Mouse (Mus musculus) cortical plate, adult 2 months (tissue): ENCODE measurements around the gene Spata31d1b.
"Not testable (repeated sequence)": the region's sequence is repeated elsewhere in the genome, so short reads cannot be mapped to it uniquely, and the experiment has no call there.

ENCODE experiments used
- CTCF ChIP-seq: fragments of 200-500 bp; IDR thresholded peaks from 2 replicates; pipeline ENCODE4 v1.5.1; 2011; ENCODE audit warnings: mild to moderate bottlenecking, control low read depth, low read length; ENCODE audit not compliant: insufficient read depth; ENCODE audit errors: extremely low read depth
- POLR2A ChIP-seq: fragments of 200-500 bp; IDR thresholded peaks from 2 replicates; pipeline ENCODE4 v1.6.1; 2011; ENCODE audit warnings: mild to moderate bottlenecking, low read length, control low read depth; ENCODE audit not compliant: insufficient read depth; ENCODE audit errors: extremely low read depth

- not testable (repeated sequence) for TF ChIP-seq POLR2A, CTCF
Measured at GRCm38 (mm10) chr13:59700137-59700536, 11.9 kb upstream of the Spata31d1b start.
